Mouse (Mus musculus) gonadal fat pad, adult 2 months (tissue): ENCODE measurements around the gene Morn4. TPM values are rescaled to one million over a fixed set of nuclear protein-coding genes. Genes with fewer than 3 reads are reported as not detected.
A peak's percentile ranks its signal among the peaks of the same experiment; 100 is the strongest.
"Not testable (repeated sequence)": the region's sequence is repeated elsewhere in the genome, so short reads cannot be mapped to it uniquely, and the experiment has no call there.

Experiments
- DNase-seq: peaks from one replicate; pipeline ENCODE4 v3.0.0-alpha.2; 2012; ENCODE audit warnings: low read depth
- polyA plus RNA-seq: library from polyadenylated mRNA; depleted of rRNA; stranded (reverse); fragments of >200 nt; gene quantifications from 2 replicates; pipeline ENCODE4 v1.2.3, GENCODE M21; 2012

The Morn4 gene
- polyA plus RNA-seq, 1 experiment = 20.2 TPM

DNA sequence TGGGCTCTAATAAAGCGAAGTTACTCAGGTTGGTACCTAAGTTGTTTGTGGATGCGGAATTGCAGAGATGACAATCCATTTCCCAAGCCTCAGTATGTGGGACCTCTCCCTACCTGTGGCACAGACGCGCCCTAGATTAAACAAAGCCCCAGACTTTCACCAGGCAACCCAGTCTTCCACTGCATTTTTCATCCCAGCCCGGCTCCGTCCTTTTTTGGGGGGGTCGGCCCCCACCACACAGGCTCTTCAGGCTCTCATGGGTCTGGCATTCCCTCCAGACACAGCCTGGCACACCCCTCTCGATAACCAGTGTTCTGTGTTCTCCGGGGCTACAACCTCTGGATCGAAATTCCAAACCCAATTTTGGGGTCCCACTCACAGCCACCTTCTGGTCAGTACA is 467 bp downstream of the Morn4 start:
- DNase-seq = no peak

DNA sequence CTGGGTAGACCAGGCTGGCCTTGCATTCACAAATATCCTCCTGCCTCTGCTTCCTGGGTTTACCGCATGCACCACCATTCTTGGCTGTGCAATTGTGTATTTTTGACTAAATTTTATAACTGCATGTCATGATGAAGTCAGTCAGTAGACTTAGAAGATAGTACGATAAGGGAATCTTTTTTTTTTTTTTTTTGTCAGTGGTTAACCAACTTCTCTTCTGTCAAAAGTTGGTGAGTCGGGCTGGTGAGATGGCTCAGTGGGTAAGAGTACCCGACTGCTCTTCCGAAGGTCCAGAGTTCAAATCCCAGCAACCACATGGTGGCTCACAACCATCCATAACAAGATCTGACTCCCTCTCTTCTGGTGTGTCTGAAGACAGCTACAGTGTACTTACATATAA is 4.5 kb downstream of the Morn4 start:
- DNase-seq = not testable (repeated sequence)

DNA sequence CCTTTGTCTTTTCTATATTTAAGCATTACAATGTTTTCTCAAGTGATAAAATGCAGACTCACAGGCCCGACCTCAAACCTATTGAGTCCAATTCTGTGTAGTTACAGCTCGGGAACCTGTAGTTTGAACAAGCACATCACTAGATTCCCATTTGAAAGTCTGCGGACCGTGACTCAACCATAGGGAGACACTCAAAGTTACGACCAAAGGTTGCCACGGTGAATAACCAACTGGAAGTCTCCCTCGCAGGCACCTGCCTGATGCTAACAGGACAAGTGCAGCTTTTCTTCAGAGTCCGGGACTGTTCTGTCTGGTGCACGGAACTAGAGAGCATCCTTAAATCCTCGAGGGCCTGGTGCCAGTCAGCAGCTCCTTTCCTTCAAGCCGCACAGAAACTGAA is 5.7 kb downstream of the Morn4 start:
- no peak for DNase-seq

DNA sequence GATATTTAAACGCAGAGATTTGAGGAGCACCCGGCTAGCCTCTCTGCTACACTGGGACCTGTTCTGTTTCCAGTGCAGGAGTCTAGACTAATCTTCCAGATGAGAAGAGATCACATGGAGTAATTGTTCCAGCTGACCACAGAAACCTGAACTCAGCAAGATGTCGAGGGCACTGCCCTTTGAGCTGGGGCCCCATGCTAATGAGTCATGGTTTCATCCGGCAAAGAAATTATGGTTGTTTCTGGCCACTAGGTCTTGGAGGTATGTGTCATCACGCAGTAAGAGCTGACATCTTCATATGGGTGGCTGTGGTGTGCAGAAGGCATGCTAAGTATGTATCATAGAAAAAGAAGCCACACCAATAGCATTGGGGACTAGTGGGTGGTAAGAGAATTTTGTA is 6.2 kb downstream of the Morn4 start:
- DNase-seq = no peak

DNA sequence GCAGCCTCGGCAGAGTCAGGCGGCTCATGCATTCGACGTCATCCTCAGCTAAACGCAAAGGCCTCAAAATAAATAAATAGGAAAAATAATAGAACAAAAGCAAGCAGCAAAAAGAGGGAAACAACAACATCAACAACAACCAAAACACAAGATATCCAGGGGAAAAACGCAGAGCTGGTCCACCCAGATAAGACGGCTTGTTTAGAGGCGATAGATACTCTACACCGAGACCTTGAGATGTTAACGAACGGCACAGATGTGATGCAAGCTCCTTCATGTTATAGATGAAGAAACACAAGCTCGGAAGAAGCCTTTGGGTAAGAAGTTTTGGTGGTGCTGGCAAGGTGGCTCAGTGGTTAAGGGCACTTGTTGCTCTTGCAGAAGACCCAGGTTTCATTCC is 7.2 kb downstream of the Morn4 start:
- DNase-seq = no peak

DNA sequence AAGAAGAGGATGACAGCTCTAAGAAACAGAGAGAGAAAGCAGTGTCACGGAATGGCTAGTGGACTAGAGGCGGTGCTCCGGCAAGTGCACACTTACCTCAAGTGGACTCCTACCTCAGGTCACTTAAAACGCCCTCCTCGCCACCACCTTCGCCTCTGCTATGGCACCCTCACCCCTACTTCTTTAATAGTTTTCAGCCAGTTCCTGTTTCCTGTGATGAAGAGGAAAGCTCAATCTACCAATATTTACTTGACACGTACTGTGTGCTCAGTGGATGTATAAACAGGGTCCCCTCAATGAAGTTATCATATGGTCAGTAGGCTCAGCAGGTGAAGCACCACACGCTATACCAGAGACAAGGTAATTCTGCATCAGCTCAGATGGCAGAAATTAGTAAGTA is 7.6 kb downstream of the Morn4 start:
- DNase-seq = no peak

DNA sequence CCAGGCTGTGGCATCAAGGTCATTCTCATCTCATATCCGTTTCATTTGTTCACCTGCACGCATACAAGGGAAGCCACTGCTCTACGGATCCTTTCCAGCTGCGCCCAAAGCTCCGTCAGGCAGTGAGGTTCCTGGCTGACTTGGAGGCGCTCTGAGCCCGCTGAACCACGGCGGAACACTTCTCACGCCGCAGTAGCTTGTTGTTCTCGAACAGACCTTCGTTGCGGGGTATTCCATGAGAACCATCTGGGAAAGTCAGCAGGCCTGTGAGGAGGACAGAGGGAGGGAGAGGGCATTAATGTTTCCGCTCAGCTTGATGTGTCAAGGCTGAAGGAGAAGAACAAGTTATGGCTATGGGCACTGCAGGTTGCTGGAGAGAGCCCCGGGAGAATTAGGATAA is 10.2 kb downstream of the Morn4 start:
- no peak for DNase-seq

DNA sequence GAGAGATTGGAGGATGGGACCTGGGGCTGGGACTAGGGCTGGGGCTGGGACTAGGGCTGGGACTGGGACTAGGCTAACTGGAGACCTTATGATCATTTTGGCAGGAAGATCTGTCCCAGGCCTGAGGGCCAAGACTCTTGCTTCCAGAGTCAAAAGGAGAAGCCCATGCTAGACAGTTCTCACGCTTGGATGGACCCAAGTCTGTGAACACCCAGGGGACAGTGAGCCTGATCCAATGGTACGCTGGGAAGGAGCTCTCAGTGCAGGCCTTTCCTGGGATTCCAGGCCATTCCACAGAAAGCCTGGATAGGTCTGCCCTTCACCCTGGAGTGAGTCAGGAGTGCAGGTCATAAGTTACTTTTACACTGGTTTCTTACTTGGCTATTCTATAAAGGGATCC is 11.1 kb downstream of the Morn4 start:
- DNase-seq = no peak

DNA sequence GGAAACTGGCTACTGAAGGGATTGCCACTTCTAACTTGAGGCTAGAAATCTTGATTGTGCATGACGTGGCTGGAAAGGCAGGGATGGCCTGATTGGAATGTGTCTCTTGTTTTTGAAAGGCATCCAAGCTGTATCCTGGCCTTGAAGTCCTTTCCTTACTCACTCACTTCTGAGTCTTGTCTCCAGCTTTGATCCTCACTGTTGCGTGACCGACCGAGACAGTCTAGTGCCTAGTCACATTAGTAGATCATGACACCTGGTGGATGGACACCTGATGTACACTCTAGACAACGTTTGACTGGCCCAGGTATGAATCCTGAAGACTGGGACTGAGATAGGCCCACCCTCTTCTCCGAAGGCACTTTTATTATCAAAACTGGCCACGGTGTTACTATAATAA is 13.4 kb downstream of the Morn4 start:
- DNase-seq = no peak

DNA sequence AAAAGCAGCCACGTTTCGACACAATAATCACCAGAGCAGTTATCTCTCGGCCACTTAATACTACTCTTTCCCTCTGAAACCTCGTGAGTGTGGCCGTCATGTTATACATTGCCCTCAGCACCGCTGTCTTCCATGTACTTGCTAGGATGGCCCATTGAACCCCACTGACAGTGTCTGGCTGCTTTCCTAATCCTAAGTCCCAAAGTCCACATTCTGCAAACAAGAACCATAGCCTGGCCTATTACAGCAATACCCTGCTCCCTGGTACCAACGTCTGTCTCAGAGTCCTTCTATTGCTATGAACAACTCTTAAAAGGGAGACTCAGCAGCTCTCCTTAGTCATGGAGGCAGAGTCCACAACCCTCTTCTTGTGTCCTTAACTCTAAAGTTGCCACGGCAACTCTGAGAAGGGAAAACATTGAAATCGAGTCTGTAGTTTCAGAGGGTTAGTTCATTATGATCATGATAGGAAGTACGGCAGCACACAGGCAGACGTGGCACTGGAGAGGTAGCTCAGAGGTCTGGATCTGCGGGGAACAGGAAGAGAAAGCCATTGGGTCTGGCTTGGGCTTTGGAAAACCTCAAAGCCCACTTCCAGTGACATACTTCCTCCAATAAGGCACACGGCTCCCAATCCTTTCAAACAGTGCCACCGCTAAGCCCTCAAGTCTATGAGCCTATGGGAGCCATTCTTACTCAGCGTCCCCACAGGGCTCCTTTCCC is 14.1 kb downstream of the Morn4 start:
- DNase-seq = no peak

DNA sequence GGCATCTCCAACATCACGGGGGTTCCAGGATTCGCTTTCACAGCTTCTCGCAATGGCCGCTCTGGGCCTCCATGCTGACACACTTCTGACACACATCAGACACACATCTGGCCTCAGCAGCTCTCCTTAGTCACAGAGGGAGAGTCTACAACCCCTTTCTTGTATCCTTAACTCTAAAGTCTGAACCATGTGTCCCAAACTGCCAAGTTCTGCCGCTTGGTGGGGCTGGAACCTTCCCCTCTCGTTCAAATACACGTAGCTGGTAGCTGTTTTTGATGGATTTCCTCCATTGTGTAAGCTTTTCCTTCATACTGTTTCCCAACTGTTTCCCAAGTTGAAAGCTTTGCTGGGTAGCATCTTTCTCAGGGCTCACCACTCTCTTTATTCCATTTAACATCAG is 14.9 kb downstream of the Morn4 start:
- no peak for DNase-seq

DNA sequence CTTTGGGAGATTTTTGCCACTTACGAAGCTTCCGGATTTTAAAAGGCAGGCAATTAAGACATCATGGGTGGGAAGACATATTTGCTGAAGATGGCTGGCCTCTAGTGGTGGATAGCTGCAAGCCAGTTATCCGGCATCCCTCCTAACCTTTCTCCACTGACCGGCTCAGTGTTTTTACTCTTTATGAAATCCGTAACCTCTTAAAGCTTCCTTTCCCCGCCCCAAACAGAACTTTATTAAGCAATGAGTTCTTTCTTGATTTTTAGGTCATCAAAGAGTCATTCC is 17.0 kb downstream of the Morn4 start:
- no peak for DNase-seq

DNA sequence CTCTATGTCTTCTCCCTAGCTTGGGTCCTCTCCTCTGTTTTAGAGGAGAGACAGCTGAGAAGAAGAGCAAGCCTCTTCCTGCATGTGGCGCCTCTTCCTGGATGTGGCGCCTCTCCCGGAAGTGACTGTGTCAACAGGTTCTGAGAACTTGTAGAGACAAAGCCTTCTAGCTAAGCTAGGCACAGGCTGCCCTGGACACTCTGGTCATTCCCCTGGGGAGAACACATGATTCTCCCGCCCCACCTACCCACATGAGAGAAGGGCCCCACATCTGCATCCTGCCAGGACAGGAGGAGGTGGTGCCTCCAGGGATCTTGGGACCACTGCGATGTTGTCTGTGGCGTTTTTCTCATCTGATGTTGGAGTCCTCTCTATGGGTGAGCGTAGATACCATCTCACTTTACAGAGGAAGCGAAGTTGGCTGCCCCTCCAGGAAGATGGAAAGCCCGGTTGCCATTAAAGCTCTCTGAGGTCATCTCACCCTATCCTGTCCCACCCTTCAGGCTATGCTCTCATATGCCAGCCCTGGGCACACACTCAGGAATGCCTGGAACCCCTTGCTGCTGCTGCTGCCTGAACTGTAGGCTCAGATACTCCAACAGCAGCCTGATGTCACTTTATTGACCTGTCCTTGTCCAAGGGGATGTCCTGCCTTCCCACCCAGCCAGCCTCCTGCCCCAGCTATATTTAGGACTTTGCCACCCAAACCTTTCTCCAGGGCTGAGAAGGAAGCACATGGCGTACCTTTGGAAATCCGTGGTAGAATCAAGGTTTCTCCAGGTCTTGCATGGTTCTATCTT is 17.5 kb downstream of the Morn4 start:
- no peak for DNase-seq

DNA sequence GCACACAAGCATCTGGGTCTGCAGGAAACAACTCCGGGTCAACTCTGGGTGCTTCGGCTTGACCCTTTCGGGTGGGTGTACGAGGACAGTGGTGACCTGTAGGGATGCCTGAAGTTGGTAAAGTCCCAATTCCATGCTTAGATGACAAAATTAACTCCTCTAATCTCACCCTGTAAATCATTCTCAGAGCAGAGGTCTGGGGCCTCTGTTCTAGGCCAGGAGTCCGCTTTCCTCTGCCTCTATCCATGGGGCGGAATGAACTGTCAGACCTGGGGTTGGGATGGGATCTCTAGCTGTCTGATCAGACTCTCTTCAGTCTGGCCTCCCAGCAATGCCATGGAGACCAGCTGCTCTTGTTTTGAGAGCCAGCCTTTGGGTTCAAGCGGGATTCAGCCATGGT is 24.7 kb downstream of the Morn4 start:
- no peak for DNase-seq

DNA sequence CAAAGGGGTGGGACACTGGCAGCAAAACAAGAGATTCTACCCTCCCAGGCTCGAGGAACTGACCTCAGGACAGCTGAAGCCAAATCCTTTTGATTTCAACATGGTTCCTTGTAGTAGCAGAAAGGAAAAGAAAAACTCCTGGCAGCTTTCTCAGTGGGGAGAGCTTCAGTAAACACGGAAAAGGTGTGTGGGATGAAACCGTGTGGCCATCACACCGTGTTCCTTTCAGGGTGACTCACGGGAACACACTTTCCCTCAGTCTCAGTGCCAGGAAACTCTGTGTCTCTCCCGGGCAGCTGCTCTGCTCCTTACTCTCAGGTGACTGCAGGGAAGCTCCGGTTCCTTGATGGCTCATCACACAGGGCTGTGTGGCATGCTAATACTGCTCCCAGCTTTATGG is 27.7 kb downstream of the Morn4 start:
- DNase-seq = peak; percentile 74

DNA sequence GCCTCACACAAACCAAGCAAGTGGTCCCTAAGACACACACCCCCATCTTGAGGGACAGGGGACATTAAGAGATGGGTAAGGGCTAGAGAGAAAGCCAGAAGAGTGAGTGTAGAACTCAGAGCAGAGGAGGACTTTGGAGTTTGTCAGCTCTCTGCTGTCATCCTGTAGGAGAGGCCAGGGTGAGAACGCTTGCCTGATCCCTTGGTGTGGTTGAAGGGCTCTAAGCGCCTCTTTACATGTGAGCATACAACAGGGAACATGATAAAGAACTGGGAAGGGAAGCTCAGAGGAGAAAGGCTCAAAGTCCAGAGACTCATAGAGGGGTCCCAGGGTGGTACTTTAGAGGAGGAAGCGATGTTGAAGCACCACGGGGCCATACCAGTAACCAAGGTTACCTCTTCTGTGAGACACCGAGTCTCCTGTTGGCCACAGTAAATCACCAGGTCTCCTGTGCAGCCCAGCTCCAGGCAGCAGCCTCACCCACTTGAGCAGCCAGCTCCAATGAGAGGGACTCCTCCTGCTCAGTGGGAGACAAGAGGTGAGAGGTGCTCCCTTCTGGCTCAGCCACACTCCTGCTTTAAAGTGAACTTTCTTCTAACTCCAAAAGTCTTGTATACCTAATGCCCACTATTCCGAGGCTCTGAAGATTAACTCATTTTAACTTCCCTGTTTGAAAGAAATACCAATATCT is 29.3 kb downstream of the Morn4 start:
- DNase-seq = no peak

DNA sequence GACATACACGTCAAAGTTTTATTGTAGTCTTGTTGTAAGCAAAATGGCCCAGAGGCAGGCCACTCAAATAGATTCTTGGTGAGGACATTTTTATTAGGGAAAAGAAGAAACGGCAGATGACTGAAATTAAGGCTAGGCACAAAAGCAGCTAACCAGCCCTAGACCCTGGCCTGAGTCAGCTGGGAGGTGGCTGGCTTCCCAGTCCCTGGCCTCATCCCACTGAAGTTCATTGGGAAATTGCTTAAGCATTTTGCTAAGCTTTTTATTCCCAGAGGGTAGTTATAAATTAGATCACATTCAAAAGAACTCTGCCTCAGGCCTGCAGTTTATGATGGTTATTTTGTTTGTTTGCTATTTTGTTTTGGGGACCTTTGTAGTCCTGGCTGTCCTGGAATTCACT is 30.3 kb downstream of the Morn4 start:
- DNase-seq = no peak

DNA sequence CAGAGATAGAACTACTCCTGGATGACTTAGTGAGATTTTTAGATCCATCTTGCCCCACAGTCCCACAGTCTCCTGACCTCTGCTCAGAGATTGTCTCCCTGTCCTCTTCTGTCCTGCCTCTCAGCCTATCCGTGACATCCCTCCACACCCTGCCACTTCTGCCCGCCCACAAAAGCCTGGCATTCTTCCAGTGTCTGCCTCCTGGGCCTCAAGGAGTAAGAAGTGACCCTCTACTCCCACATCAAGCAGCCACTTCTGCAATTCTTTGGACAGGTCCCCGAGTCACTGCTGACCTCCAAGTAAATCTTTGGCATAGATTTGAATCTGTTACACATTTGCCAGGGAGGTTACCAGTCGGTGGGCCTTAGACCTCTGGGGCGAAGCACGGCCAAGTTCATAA is 31.9 kb downstream of the Morn4 start:
- no peak for DNase-seq

DNA sequence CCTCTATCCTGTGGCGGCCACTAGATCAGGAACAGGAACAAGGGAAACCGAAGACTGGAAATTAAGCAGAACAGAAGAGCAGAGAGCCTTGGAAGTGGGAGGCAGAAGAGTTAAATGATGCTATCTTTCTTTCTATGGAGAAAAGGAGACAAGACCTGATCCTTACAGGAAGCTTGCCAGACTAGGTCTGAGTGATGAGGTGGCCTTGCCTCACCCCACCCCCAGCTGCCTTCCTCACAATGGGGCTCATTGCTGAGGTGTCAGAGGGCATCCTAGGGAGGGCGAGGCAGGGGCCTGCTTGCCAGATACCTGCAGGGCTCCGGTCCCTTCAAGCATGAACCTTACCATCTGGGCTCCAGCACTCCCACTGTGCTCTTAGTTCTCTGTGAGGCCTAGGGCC is 34.2 kb downstream of the Morn4 start, which contains the start of gene 4933411K16Rik:
4933411K16Rik (plus strand) TSS at position 301 of the 400 bp plus-strand sequence.
- DNase-seq = no peak

DNA sequence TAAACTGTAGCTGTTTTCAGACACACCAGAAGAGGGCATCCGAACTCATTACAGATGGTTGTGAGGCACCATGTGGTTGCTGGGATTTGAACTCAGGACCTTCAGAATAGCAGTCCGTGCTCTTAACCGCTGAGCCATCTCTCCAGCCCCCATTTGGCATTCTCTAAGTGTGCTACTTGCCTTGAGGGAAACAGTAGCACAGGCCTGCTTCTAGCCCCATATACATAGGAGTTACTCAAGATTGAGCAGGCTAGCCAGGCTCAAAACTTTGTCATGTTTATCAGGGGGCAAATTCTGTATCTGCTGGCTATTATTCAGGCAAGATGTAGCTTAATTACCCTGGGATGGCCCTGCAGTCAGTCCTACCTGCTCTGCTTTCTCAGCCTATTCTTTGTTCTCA is 34.8 kb downstream of the Morn4 start:
- DNase-seq = no peak

DNA sequence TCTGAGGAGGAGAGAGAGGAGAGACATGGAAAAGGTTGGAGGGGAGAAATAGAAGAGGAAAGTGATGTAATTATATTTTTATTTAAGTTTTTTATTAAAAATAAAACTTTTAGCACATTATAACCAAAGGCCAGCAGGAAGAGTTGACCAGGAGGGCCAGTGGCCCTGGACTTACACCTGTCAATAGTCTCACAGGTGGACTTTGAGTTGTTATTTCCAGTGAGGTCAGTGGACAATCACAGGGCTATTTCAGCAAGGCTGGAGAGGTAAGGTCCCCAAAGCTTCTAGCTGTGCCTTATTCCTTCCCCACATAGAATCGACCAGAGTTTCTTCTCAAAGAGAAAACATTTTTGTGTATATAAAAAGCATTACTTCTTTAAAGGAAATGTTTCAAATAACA is 35.9 kb downstream of the Morn4 start:
- no peak for DNase-seq

DNA sequence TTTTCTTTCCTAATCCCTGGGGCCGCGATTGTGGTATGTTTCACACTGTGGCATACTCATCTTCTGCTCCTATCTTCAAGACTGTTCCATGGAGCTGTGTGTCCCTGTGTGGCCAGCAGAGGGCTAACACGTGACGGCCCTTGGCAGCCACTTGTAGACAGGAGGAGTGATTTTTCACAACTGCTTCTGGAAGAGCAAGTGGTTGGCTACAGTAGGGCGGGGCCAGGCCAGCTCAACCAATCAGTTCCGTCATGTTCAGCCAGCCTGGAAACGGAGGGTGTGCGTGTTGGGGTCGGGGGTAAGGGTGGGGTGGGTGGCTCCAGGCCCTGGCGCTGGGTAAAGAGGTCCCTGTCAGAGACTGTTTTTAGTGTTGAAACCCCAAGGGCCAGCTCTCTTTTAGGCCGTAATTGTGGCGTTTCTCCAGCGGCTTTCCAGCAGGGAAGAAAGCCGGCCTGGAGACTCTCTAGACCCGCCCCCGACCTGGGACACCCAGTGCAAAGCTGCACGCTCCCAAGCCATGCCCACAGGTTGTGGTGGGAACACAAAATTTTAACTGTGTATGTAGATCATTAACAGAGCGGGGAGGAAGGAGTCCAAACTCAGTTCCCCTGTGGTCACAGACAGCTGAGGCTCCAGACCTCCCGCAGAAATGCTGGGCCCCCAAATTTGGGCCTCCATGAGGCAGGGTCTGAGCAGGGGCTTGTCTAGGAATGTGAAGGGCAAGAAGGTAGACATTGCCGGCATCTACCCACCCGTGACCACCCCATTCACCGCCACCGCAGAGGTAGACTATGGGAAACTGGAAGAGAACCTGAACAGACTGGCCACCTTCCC is 40.7 kb downstream of the Morn4 start, which contains the start of gene Hoga1:
Hoga1 (plus strand) TSS at position 342 of the 834 bp plus-strand sequence.
- peak; percentile 36 for DNase-seq
